Mouse (Mus musculus): Measurements from ENCODE around the gene Cpox. TPM values are rescaled to one million over a fixed set of nuclear protein-coding genes. Genes with fewer than 3 reads are reported as not detected.

The Cpox gene
- polyA plus RNA-seq, 1 experiment from 2014 or later, result 42.3 TPM

DNA sequence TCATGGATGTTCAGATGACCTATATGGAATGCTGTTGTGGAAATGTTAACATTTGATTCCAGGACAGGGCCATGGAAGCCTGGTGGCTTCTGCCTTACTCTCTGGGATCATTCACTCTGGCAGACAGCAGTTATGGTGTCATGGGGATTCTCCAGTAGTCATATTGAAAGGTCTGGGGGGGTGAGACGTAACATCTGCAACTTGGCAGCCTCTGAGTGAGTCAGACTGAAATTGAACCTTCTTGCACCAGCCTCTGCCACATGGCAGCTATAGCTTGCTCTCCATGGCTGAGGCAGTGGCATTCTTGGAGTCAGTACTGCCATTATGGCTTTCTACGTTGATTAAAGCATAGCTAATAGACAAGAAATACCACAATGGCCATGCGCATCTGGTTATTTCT, 26.7 kb downstream of the Cpox start:
- Histone ChIP-seq H3K4me1 (replicated peaks; ENCODE audit: control insufficient read depth, insufficient read depth) (no peaks in the 10 kb centered on the region), H3K9ac (ENCODE audit: low read length) (no peak overlapping the region), H3K4me3 (ENCODE audit: low read depth, low read length) (no peak overlapping the region), H3K4me2 (replicated peaks; ENCODE audit: low read depth) (no peak overlapping the region), H3K36me3 (ENCODE audit: control insufficient read depth, insufficient read depth, low read length) (no peaks in the 10 kb centered on the region), H3K27me3 (ENCODE audit: control insufficient read depth, insufficient read depth, low read length) (no peaks in the 10 kb centered on the region), H3K27ac (replicated peaks) (no peak overlapping the region), H3K9me3 (ENCODE audit: control insufficient read depth, low read length) (no peaks in the 10 kb centered on the region)
- DNase-seq (ENCODE audit: low spot score) (no peak), ATAC-seq (ENCODE audit: low FRiP score, low TSS enrichment) (no peak)
- TF ChIP-seq EP300 (optimal IDR thresholded peaks at IDR 0.05) (no peak), CTCF (IDR thresholded peaks at IDR 0.05; ENCODE audit: low read depth) (no peak)
- WGBS, result 86% methylated on average over 3 of the region's 3 CpGs

DNA sequence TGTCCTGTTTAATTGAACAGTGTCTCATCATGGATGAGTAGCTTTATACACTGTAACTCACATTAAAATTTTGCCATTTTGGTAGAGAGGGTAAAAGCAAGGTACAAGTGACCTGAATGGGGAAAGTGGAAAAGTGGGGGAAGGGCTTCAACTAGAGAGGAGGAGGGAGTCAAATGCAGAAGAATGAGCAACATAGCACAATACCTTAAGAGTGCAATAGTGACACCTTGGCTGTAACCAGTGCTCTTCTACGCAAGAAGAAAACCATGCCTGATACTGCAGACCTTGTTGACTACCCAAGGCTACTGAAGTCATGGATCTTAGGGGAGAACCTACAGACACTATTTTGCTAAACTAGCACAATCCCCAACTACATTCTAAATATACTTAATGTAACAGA, 27.2 kb downstream of the Cpox start:
- TF ChIP-seq CTCF (IDR thresholded peaks at IDR 0.05; ENCODE audit: low read depth) (no peak), EP300 (optimal IDR thresholded peaks at IDR 0.05) (no peak)
- ATAC-seq (ENCODE audit: low FRiP score, low TSS enrichment) (no peak), DNase-seq (ENCODE audit: low spot score) (no peak)
- Histone ChIP-seq H3K4me1 (replicated peaks; ENCODE audit: control insufficient read depth, insufficient read depth) (no peaks in the 10 kb centered on the region), H3K27me3 (ENCODE audit: control insufficient read depth, insufficient read depth, low read length) (no peaks in the 10 kb centered on the region), H3K36me3 (ENCODE audit: control insufficient read depth, insufficient read depth, low read length) (no peaks in the 10 kb centered on the region), H3K4me3 (ENCODE audit: low read depth, low read length) (no peak overlapping the region), H3K4me2 (replicated peaks; ENCODE audit: low read depth) (no peak overlapping the region), H3K27ac (replicated peaks) (no peak overlapping the region), H3K9ac (ENCODE audit: low read length) (no peak overlapping the region), H3K9me3 (ENCODE audit: control insufficient read depth, low read length) (no peaks in the 10 kb centered on the region)
- WGBS, result 95% methylated on average over 1 of the region's 1 CpGs

- ATAC-seq (ENCODE audit: low FRiP score, low TSS enrichment) (no peak), DNase-seq (ENCODE audit: low spot score) (no peak)
- no peaks in the 10 kb centered on the region for H3K27me3 ChIP-seq (ENCODE audit: control insufficient read depth, insufficient read depth, low read length)
- H3K4me1 ChIP-seq (replicated peaks; ENCODE audit: control insufficient read depth, insufficient read depth), result no peaks in the 10 kb centered on the region
- H3K36me3 ChIP-seq (ENCODE audit: control insufficient read depth, insufficient read depth, low read length), result no peaks in the 10 kb centered on the region
- no peak overlapping the region for H3K27ac ChIP-seq (replicated peaks)
- no peak overlapping the region for H3K4me3 ChIP-seq (ENCODE audit: low read depth, low read length)
- no peak overlapping the region for H3K9ac ChIP-seq (ENCODE audit: low read length)
- TF ChIP-seq EP300 (optimal IDR thresholded peaks at IDR 0.05) (no peak), CTCF (IDR thresholded peaks at IDR 0.05; ENCODE audit: low read depth) (no peak)
- WGBS, result 77% methylated on average over 6 of the region's 6 CpGs
- H3K9me3 ChIP-seq (ENCODE audit: control insufficient read depth, low read length), result no peaks in the 10 kb centered on the region
- no peak overlapping the region for H3K4me2 ChIP-seq (replicated peaks; ENCODE audit: low read depth)
These were observed 30.1 kb downstream of the Cpox start for GRCm38 (mm10) chr16:58700174-58700573.

- Histone ChIP-seq H3K4me1 (replicated peaks; ENCODE audit: control insufficient read depth, insufficient read depth) (no peaks in the 10 kb centered on the region), H3K27ac (replicated peaks) (no peak overlapping the region), H3K36me3 (ENCODE audit: control insufficient read depth, insufficient read depth, low read length) (no peaks in the 10 kb centered on the region), H3K4me3 (ENCODE audit: low read depth, low read length) (no peak overlapping the region), H3K9ac (ENCODE audit: low read length) (no peak overlapping the region), H3K9me3 (ENCODE audit: control insufficient read depth, low read length) (no peaks in the 10 kb centered on the region), H3K27me3 (ENCODE audit: control insufficient read depth, insufficient read depth, low read length) (no peaks in the 10 kb centered on the region), H3K4me2 (replicated peaks; ENCODE audit: low read depth) (no peak overlapping the region)
- 86% methylated on average over 12 of the region's 12 CpGs for WGBS
- ATAC-seq (ENCODE audit: low FRiP score, low TSS enrichment), result no peak
- DNase-seq (ENCODE audit: low spot score), result no peak
- TF ChIP-seq CTCF (IDR thresholded peaks at IDR 0.05; ENCODE audit: low read depth) (no peak), EP300 (optimal IDR thresholded peaks at IDR 0.05) (no peak)
These were observed 30.8 kb downstream of the Cpox start for GRCm38 (mm10) chr16:58700816-58701424.

- no peak overlapping the region for H3K9ac ChIP-seq (ENCODE audit: low read length)
- H3K9me3 ChIP-seq (ENCODE audit: control insufficient read depth, low read length), result no peaks in the 10 kb centered on the region
- H3K36me3 ChIP-seq (ENCODE audit: control insufficient read depth, insufficient read depth, low read length), result no peaks in the 10 kb centered on the region
- H3K4me2 ChIP-seq (replicated peaks; ENCODE audit: low read depth), result no peak overlapping the region
- ATAC-seq (ENCODE audit: low FRiP score, low TSS enrichment), result no peak
- H3K4me3 ChIP-seq (ENCODE audit: low read depth, low read length), result no peak overlapping the region
- no peak for TF ChIP-seq CTCF (IDR thresholded peaks at IDR 0.05; ENCODE audit: low read depth)
- TF ChIP-seq EP300 (optimal IDR thresholded peaks at IDR 0.05), result no peak
- H3K27me3 ChIP-seq (ENCODE audit: control insufficient read depth, insufficient read depth, low read length), result no peaks in the 10 kb centered on the region
- H3K4me1 ChIP-seq (replicated peaks; ENCODE audit: control insufficient read depth, insufficient read depth), result no peaks in the 10 kb centered on the region
- WGBS, result 39% methylated on average over 6 of the region's 6 CpGs
- no peak overlapping the region for H3K27ac ChIP-seq (replicated peaks)
- DNase-seq (ENCODE audit: low spot score), result no peak
These were observed 31.7 kb downstream of the Cpox start for GRCm38 (mm10) chr16:58701779-58702178.

DNA sequence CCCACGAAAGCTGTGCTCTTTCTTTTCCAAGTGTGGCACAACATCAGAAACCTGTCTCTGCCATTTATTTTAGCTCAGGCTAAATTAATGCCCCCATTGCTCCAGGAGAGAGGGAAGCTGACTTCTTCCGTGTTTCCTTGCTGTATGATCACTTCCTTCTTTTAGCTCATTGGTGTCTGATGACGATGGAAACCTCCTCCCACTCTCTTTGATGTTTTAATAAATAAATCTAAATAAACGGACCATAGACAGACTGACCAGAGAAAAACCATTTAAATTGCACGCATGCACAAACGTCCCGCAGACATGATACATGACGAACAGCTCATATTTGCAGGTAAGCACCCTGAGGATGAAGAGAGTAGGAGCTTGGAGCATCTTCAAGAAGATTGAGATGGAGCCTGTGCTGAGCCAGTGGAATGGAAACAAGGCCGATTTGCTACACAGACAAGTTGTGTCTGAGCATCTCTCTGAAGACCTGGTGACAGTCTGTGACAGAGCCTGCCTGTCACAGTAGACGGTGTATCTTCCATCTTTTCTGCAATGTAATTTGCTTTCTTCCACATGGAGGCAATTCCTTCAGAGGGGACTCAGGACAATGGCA, 32.3 kb downstream of the Cpox start:
- ATAC-seq (ENCODE audit: low FRiP score, low TSS enrichment), result no peak
- WGBS, result 73% methylated on average over 10 of the region's 10 CpGs
- Histone ChIP-seq H3K27ac (replicated peaks) (no peak overlapping the region), H3K27me3 (ENCODE audit: control insufficient read depth, insufficient read depth, low read length) (no peaks in the 10 kb centered on the region), H3K4me1 (replicated peaks; ENCODE audit: control insufficient read depth, insufficient read depth) (no peaks in the 10 kb centered on the region), H3K4me3 (ENCODE audit: low read depth, low read length) (no peak overlapping the region), H3K9me3 (ENCODE audit: control insufficient read depth, low read length) (no peaks in the 10 kb centered on the region), H3K36me3 (ENCODE audit: control insufficient read depth, insufficient read depth, low read length) (no peaks in the 10 kb centered on the region), H3K4me2 (replicated peaks; ENCODE audit: low read depth) (no peak overlapping the region), H3K9ac (ENCODE audit: low read length) (no peak overlapping the region)
- TF ChIP-seq CTCF (IDR thresholded peaks at IDR 0.05; ENCODE audit: low read depth) (no peak), EP300 (optimal IDR thresholded peaks at IDR 0.05) (no peak)
- no peak for DNase-seq (ENCODE audit: low spot score)

All from stomach, postnatal 0 days (tissue).